Mouse (Mus musculus) heart, adult 2 months (tissue): ENCODE measurements around the gene Ccdc121.

Source experiments
- CTCF ChIP-seq: fragments of 200-600 bp; IDR thresholded peaks from 2 replicates; pipeline ENCODE4 v1.8.1; 2022; ENCODE audit warnings: antibody characterized with exemption, mild to moderate bottlenecking, moderate library complexity
- POLR2A ChIP-seq: fragments of 200-500 bp; IDR thresholded peaks from 2 replicates; pipeline ENCODE4 v1.6.1; 2011; ENCODE audit warnings: mild to moderate bottlenecking, low read depth, low read length, control low read depth; ENCODE audit not compliant: insufficient read depth

GRCm38 (mm10) chr1:181555475-181555874 is 44.2 kb upstream of the Ccdc121 start:
- TF ChIP-seq CTCF (no peak), POLR2A (no peak)
